8 mouse cellular contexts compared by ENCODE assay signal in the genomic region with DNA sequence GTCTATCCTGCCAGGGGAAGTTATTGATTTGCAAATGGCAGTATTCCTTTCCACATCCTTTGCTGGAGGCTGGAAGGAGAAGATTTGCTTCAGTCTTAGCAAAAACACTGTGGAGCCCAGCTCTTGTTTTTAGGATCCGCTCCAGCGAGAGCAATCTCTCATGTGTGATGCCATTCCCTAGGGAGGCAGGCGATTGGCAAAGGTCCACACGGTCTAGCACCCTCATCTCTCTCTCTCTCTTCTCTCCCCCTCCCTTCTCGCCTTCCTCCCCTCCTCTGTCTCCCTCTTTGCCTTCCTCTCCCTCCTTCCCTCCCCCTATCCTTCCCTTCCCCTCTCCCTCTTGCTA. TPM values are rescaled to one million over a fixed set of nuclear protein-coding genes. Genes with fewer than 3 reads are reported as not detected.
A peak's percentile ranks its signal among the peaks of the same experiment; 100 is the strongest.
DNase-seq lines count a peak whose midpoint lies in the region; ATAC-seq and TF ChIP-seq lines count a peak whose summit lies in the region.

No protein-coding gene starts in this region.

- peak overlapping the region; percentile 61 for H3K4me2 ChIP-seq in lung, embryonic 14.5 days
- peak overlapping the region; percentile 61 for H3K4me2 ChIP-seq in kidney, embryonic 16.5 days (replicated peaks; ENCODE audit: low read depth, low read length)
- peak overlapping the region; percentile 62 for H3K4me2 ChIP-seq in midbrain, embryonic 16.5 days (ENCODE audit: low read length)

- no peaks in the 10 kb centered on the region for H3K9me3 ChIP-seq in lung, embryonic 14.5 days (ENCODE audit: low read depth, low read length)
- H3K9me3 ChIP-seq in forebrain, embryonic 10.5 days, result no peaks in the 10 kb centered on the region
- H3K9me3 ChIP-seq in kidney, embryonic 16.5 days (ENCODE audit: low read length), result no peaks in the 10 kb centered on the region
- no peaks in the 10 kb centered on the region for H3K9me3 ChIP-seq in midbrain, embryonic 16.5 days (replicated peaks; ENCODE audit: control insufficient read depth, low read length, poor library complexity, severe bottlenecking)

- TF ChIP-seq CTCF in lung, embryonic 14.5 days (IDR thresholded peaks at IDR 0.05; ENCODE audit: low read depth), result no peak
- no peak for TF ChIP-seq CTCF in thymus, adult 2 months (IDR thresholded peaks at IDR 0.05; ENCODE audit: borderline replicate concordance, control insufficient read depth, extremely low read depth, insufficient read depth, low read length, poor library complexity)

- peak overlapping the region; percentile 21; the same call in 1 of the 2 replicates for H3K4me3 ChIP-seq in lung, embryonic 14.5 days (ENCODE audit: low read depth, low read length)
- peak overlapping the region; percentile 36 for H3K4me3 ChIP-seq in forebrain, embryonic 10.5 days
- peak overlapping the region; percentile 33 for H3K4me3 ChIP-seq in kidney, embryonic 16.5 days (ENCODE audit: low read length)
- peak overlapping the region; percentile 27; the same call in 1 of the 2 replicates for H3K4me3 ChIP-seq in midbrain, embryonic 16.5 days (ENCODE audit: low read depth, low read length)
- no peak overlapping the region for H3K4me3 ChIP-seq in thymus, adult 2 months (ENCODE audit: control insufficient read depth, insufficient read depth, low read length)

- ATAC-seq in lung, embryonic 14.5 days (ENCODE audit: insufficient read depth), result no peak
- no peak for ATAC-seq in kidney, embryonic 16.5 days (ENCODE audit: low FRiP score, low TSS enrichment)
- no peak for ATAC-seq in midbrain, embryonic 16.5 days
- no peak for ATAC-seq in erythroid progenitor cell, adult 5-6 weeks (replicated peaks; ENCODE audit: low FRiP score, poor library complexity, severe bottlenecking)

- peaks cover 5% of the 10 kb centered on the region; the same call in 1 of the 2 replicates for H3K4me1 ChIP-seq in lung, embryonic 14.5 days (ENCODE audit: insufficient read depth)
- peaks cover 33% of the 10 kb centered on the region for H3K4me1 ChIP-seq in forebrain, embryonic 10.5 days
- peaks cover 29% of the 10 kb centered on the region for H3K4me1 ChIP-seq in kidney, embryonic 16.5 days (ENCODE audit: insufficient read depth, low read length)
- peaks cover 19% of the 10 kb centered on the region for H3K4me1 ChIP-seq in midbrain, embryonic 16.5 days (ENCODE audit: control insufficient read depth, insufficient read depth, low read length)
- peaks cover 11% of the 10 kb centered on the region for H3K4me1 ChIP-seq in thymus, adult 2 months (replicated peaks; ENCODE audit: control insufficient read depth, insufficient read depth, low read length)

- no peak for TF ChIP-seq POLR2A in thymus, adult 2 months (IDR thresholded peaks at IDR 0.05; ENCODE audit: control insufficient read depth, extremely low read depth, insufficient read depth, low read length, poor library complexity)

- H3K27ac ChIP-seq in lung, embryonic 14.5 days (ENCODE audit: low read depth), result no peak overlapping the region
- no peak overlapping the region for H3K27ac ChIP-seq in forebrain, embryonic 10.5 days
- H3K27ac ChIP-seq in kidney, embryonic 16.5 days (ENCODE audit: low read length), result no peak overlapping the region
- H3K27ac ChIP-seq in midbrain, embryonic 16.5 days (ENCODE audit: low read length), result no peak overlapping the region
- no peak overlapping the region for H3K27ac ChIP-seq in thymus, adult 2 months (ENCODE audit: control insufficient read depth, insufficient read depth, low read length)

- H3K27me3 ChIP-seq in lung, embryonic 14.5 days (ENCODE audit: insufficient read depth, low read length), result no peaks in the 10 kb centered on the region
- peaks cover 19% of the 10 kb centered on the region for H3K27me3 ChIP-seq in forebrain, embryonic 10.5 days (ENCODE audit: poor library complexity, severe bottlenecking)
- no peaks in the 10 kb centered on the region for H3K27me3 ChIP-seq in kidney, embryonic 16.5 days (ENCODE audit: insufficient read depth, low read length)
- no peaks in the 10 kb centered on the region for H3K27me3 ChIP-seq in midbrain, embryonic 16.5 days (ENCODE audit: control insufficient read depth, insufficient read depth, low read depth, low read length)
- H3K27me3 ChIP-seq in thymus, adult 2 months (ENCODE audit: control insufficient read depth, insufficient read depth, low read length), result no peaks in the 10 kb centered on the region

- DNase-seq in lung, embryonic 14.5 days, result peak; percentile 36
- DNase-seq in lung, postnatal 25 days (ENCODE audit: low spot score), result no peak
- no peak for DNase-seq in forebrain, embryonic 10.5 days (ENCODE audit: extremely low spot score, low spot score)
- no peak for DNase-seq in thymus, adult 2 months
- DNase-seq in adipocyte (ENCODE audit: low spot score), result no peak

- no peaks in the 10 kb centered on the region; the same call in 1 of the 2 replicates for H3K36me3 ChIP-seq in lung, embryonic 14.5 days (ENCODE audit: insufficient read depth)
- H3K36me3 ChIP-seq in forebrain, embryonic 10.5 days (replicated peaks), result no peaks in the 10 kb centered on the region
- no peaks in the 10 kb centered on the region for H3K36me3 ChIP-seq in kidney, embryonic 16.5 days (ENCODE audit: insufficient read depth, low read length)
- no peaks in the 10 kb centered on the region for H3K36me3 ChIP-seq in midbrain, embryonic 16.5 days (ENCODE audit: control insufficient read depth, insufficient read depth, low read length)
- no peaks in the 10 kb centered on the region for H3K36me3 ChIP-seq in thymus, adult 2 months (ENCODE audit: control insufficient read depth, insufficient read depth, low read length)

- H3K9ac ChIP-seq in lung, embryonic 14.5 days, result no peak overlapping the region
- 0 out of 2 replicates have a peak overlapping the region, but pooled peaks have one; percentile 6 for H3K9ac ChIP-seq in kidney, embryonic 16.5 days (replicated peaks; ENCODE audit: low read length)
- H3K9ac ChIP-seq in midbrain, embryonic 16.5 days (ENCODE audit: low read depth, low read length), result peak overlapping the region; percentile 3; the same call in 1 of the 2 replicates

- 51% methylated on average over 5 of the region's 5 CpGs for WGBS in lung, embryonic 14.5 days
- WGBS in forebrain, embryonic 10.5 days, result 24% methylated on average over 5 of the region's 5 CpGs
- WGBS in kidney, embryonic 16.5 days, result 28% methylated on average over 5 of the region's 5 CpGs
- 16% methylated on average over 5 of the region's 5 CpGs for WGBS in midbrain, embryonic 16.5 days
- WGBS in thymus, adult 2 months, result 81% methylated on average over 5 of the region's 5 CpGs

RNA-seq across cellular contexts. Expression of a gene that starts 29.0 kb away (rescaled TPM):
- 14.4 and 16.5 TPM in 2 replicates for polyA plus RNA-seq in lung, embryonic 14.5 days (2014; fragmentation: Nextera tagmentation; extraction: Ambion mirVana)
- 10.4 and 11.0 TPM in 2 replicates for polyA plus RNA-seq in forebrain, embryonic 10.5 days (2016; fragmentation: Nextera tagmentation; extraction: Ambion mirVana)
- polyA plus RNA-seq in kidney, embryonic 16.5 days (2015; fragmentation: Nextera tagmentation; extraction: Ambion mirVana), result 9.9 and 15.4 TPM in 2 replicates
- 21.3 and 25.0 TPM in 2 replicates for polyA plus RNA-seq in midbrain, embryonic 16.5 days (2015; fragmentation: Nextera tagmentation; extraction: Ambion mirVana)
- polyA plus RNA-seq in thymus, adult 2 months (2012; rRNA removed), result 129 and 141 TPM in 2 replicates
- total RNA-seq in erythroid progenitor cell, adult 5-6 weeks (2015; ENCODE audit: low replicate concordance), result 127 and 158 TPM in 2 replicates
- 70.7 and 76.5 TPM in 2 replicates for total RNA-seq in erythroid progenitor cell, adult 5-6 weeks (2017; ENCODE audit: low replicate concordance)
